Mouse (Mus musculus) embryonic facial prominence, embryonic 14.5 days (tissue): ENCODE measurements around the gene Gm20388. TPM values are rescaled to one million over a fixed set of nuclear protein-coding genes. Genes with fewer than 3 reads are reported as not detected.

Experiments
- ATAC-seq: fragments of 200-750 bp; cut with Nextera tagmentation; 2 replicates; pipeline ENCODE4 v1.8.0; 2017; ENCODE audit warnings: low read depth, moderate number of reproducible peaks, moderate TSS enrichment
- DNase-seq: peaks from one replicate; pipeline ENCODE4 v3.0.0-alpha.2; 2015; ENCODE audit warnings: low spot score
- H3K27ac ChIP-seq: fragments of 300-500 bp; sonication (generic); replicated peaks from 2 replicates; pipeline ENCODE4 v1.5.1; 2014; ENCODE audit warnings: low read depth, mild to moderate bottlenecking, low read length, moderate library complexity
- H3K27me3 ChIP-seq: fragments of 300-500 bp; sonication (generic); replicated peaks from 2 replicates; pipeline ENCODE4 v1.6.1; 2014; ENCODE audit warnings: low read length; ENCODE audit not compliant: control insufficient read depth, insufficient read depth
- H3K36me3 ChIP-seq: fragments of 300-500 bp; sonication (generic); 2 replicates; pipeline ENCODE4 v1.6.1; 2014; ENCODE audit warnings: low read length, mixed read lengths; ENCODE audit not compliant: control insufficient read depth, insufficient read depth
- H3K4me1 ChIP-seq: fragments of 300-500 bp; sonication (generic); 2 replicates; pipeline ENCODE4 v1.6.1; 2014; ENCODE audit warnings: antibody characterized with exemption, low read length; ENCODE audit not compliant: control insufficient read depth, insufficient read depth
- H3K4me2 ChIP-seq: fragments of 300-500 bp; sonication (generic); 2 replicates; pipeline ENCODE4 v1.6.1; 2014; ENCODE audit warnings: low read depth, mild to moderate bottlenecking, low read length, moderate library complexity, mixed read lengths
- H3K4me3 ChIP-seq: fragments of 300-500 bp; sonication (generic); 2 replicates; pipeline ENCODE4 v1.5.1; 2014; ENCODE audit warnings: low read depth, mild to moderate bottlenecking, low read length
- H3K9ac ChIP-seq: fragments of 300-500 bp; sonication (generic); 2 replicates; pipeline ENCODE4 v1.6.1; 2014; ENCODE audit warnings: low read depth, mild to moderate bottlenecking, low read length, moderate library complexity, mixed read lengths
- H3K9me3 ChIP-seq: fragments of 300-500 bp; sonication (generic); 2 replicates; pipeline ENCODE4 v1.6.1; 2016; ENCODE audit warnings: low read length; ENCODE audit not compliant: control insufficient read depth
- WGBS: fragments of 180-500 bp; shearing (Covaris S2); extraction: QIAGEN DNeasy Blood & Tissue Kit; methylation state at CpG from one replicate; pipeline ENCODE4 v1.1.7; 2014; 5-methylcytosine and 5-hydroxymethylcytosine counted together
- polyA plus RNA-seq: library from polyadenylated mRNA; unstranded; fragments of >200 nt; fragmentation: Nextera tagmentation; extraction: Ambion mirVana; gene quantifications from 2 replicates; pipeline ENCODE4 v1.2.1, GENCODE M21; 2014

The Gm20388 gene
- polyA plus RNA-seq, 1 experiment from 2014 or later = not detected

DNA sequence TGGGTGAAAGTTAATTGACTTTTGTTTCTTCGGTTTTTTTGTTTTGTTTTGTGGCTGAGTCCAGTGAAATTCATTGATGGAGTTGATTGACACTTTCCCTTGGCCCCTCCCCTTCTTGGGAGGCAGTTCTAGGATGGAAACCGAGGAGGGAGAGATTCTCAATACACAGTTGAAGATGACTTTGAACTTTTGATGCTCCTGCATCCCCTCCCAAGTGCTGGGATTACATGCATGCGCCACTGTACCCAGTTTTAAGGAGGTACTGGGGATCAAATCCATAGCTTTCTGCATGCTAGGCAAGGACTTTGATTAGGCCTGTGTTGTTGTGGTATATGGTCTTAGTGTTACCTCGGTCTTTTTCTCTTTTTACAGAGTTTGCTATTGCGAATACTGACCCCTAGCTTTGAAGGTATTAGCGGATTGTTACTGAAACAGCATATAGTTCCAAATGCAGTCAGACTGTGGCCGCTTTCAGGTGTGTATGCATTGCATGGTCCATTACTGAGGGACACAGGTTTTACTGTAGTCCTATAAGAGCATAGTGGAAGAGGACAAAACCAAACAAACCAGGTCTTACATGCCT, 3155.6 kb downstream of the Gm20388 start:
- Histone ChIP-seq H3K9ac (peak overlapping the region; percentile 93), H3K27ac (peak overlapping the region; percentile 86), H3K27me3 (no peaks in the 10 kb centered on the region), H3K4me1 (peaks cover 8% of the 10 kb centered on the region), H3K9me3 (no peaks in the 10 kb centered on the region), H3K36me3 (peaks cover 23% of the 10 kb centered on the region; the same call in 1 of the 2 replicates), H3K4me2 (peak overlapping the region; percentile 80), H3K4me3 (peak overlapping the region; percentile 92)
- WGBS = 31% methylated on average over 7 of the region's 7 CpGs
- ATAC-seq (no peak), DNase-seq (no peak)

DNA sequence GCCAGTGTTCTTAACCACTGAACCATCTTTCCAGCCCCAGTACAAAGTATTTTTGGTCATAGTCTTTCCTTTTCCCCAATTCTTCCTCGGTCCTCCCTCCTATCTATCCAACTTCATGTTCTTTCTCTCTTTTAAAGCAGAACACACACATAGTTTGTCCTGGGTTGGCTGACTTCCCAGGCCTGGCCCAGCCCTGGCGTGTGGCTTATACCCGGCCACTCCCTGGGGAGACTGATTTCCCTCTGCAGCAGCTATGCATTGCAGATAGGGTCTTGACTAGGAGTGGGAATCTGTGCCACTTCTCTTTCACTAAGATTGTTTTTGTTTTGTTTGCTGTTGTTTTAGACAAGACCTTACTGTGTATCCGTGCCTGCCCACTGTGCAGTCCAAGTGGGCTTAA, 3160.5 kb downstream of the Gm20388 start:
- H3K36me3 ChIP-seq = peaks cover 65% of the 10 kb centered on the region
- 68% methylated on average over 4 of the region's 4 CpGs for WGBS

DNA sequence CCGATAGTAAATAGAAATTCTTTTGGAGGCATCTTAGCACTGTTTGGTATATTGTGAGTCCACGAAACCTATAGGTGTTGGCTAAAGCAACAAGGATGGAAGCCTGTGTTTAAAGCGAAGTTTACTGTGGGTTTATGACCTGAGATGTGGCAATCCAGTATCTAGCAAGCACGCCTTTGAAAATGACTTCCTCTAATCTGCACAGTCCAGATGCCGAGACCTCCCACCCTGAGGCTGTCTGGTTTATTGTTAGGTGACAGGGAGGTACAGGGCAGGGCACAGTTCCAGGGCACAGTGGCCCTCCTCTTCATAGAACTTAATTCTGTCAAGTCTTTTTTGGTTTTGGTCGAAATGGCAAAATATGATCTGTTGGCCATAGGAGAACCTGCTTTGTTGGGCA, 3166.6 kb downstream of the Gm20388 start:
- 90% methylated on average over 6 of the region's 6 CpGs for WGBS
- Histone ChIP-seq H3K9ac (no peak overlapping the region), H3K36me3 (peaks cover 93% of the 10 kb centered on the region), H3K27ac (no peak overlapping the region), H3K9me3 (no peaks in the 10 kb centered on the region), H3K4me2 (no peak overlapping the region), H3K4me1 (no peaks in the 10 kb centered on the region), H3K4me3 (no peak overlapping the region), H3K27me3 (no peaks in the 10 kb centered on the region)
- DNase-seq (no peak), ATAC-seq (no peak)

More for the DNA sequence above, 3160.5 kb downstream of the Gm20388 start:
- Histone ChIP-seq H3K9ac (no peak overlapping the region), H3K4me3 (no peak overlapping the region), H3K4me1 (peaks cover 7% of the 10 kb centered on the region), H3K4me2 (no peak overlapping the region), H3K27ac (no peak overlapping the region), H3K9me3 (no peaks in the 10 kb centered on the region), H3K27me3 (no peaks in the 10 kb centered on the region)
- no peak for ATAC-seq
- peak; percentile 45 for DNase-seq

DNA sequence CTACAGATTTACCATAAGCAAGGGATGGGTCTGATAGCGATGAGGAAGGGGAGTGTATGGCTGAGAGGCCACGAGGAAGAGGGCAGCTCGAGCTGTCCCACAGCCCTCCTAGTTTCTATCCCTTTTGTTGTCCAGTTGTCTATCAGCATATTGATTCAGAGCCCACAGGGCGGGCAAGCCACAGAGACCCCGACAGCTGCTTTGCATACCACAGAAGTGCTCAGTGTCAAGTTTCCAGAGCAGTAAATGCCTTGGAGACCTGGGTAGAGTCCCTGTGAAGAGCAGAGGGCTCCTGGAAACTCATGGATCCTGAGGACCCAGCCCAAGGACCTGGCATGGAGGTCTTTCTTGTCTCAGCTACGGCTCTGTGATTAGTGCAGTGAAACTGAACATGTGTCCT, 3172.4 kb downstream of the Gm20388 start:
- DNase-seq = no peak
- H3K9me3 ChIP-seq = no peaks in the 10 kb centered on the region
- peaks cover 94% of the 10 kb centered on the region for H3K36me3 ChIP-seq
- no peak overlapping the region for H3K27ac ChIP-seq
- no peaks in the 10 kb centered on the region for H3K4me1 ChIP-seq
- no peaks in the 10 kb centered on the region for H3K27me3 ChIP-seq
- H3K4me3 ChIP-seq = no peak overlapping the region
- no peak overlapping the region for H3K4me2 ChIP-seq
- no peak overlapping the region for H3K9ac ChIP-seq
- ATAC-seq = no peak; the same call in 1 of the 2 replicates
- 80% methylated on average over 6 of the region's 6 CpGs for WGBS

DNA sequence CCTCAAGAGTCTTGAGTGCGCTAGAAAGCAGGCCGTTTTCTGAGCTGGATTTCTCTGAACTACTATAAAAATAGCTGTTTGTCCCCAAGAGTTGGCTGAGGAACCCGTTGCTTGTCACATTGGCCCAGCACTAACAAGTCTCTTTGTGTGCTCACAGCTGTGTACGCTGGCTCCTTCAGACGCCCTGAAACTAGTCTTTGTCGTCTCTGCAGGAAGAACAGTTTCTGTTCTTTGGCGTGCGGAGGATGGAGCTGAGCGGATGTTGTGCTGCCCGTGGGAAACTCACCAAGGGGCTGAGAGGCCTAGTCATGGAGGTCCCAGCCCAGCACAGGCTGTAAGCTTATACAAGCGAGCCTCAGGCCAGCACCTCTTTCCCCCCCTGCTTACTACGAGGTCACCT, 3173.0 kb downstream of the Gm20388 start:
- ATAC-seq (no peak), DNase-seq (no peak)
- Histone ChIP-seq H3K9me3 (no peaks in the 10 kb centered on the region), H3K36me3 (peaks cover 95% of the 10 kb centered on the region), H3K27me3 (no peaks in the 10 kb centered on the region), H3K4me3 (no peak overlapping the region), H3K4me2 (no peak overlapping the region), H3K4me1 (no peaks in the 10 kb centered on the region), H3K9ac (no peak overlapping the region), H3K27ac (no peak overlapping the region)
- 89% methylated on average over 12 of the region's 12 CpGs for WGBS

DNA sequence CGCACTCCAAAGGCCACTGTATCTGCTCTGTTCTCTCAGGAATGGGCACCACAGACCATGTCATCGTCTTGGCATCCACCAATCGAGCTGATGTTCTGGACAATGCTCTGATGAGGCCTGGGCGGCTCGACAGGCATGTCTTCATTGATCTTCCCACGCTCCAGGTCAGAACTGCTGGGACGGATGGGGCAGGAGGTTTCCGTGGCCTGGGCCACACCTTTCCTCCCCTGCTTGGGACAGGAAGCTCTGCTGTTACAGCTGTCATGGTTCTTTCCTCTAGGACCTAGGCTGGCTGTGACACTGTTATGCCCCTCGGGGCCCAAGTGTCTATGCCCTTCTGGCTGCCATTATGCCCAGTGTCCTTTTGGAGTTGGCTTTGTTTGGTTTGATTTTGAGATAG, 3176.6 kb downstream of the Gm20388 start:
- Histone ChIP-seq H3K9me3 (no peaks in the 10 kb centered on the region), H3K4me1 (no peaks in the 10 kb centered on the region), H3K36me3 (peaks cover 98% of the 10 kb centered on the region), H3K4me2 (no peak overlapping the region), H3K27me3 (no peaks in the 10 kb centered on the region), H3K4me3 (no peak overlapping the region), H3K27ac (no peak overlapping the region), H3K9ac (no peak overlapping the region)
- ATAC-seq (no peak), DNase-seq (no peak)
- 88% methylated on average over 9 of the region's 9 CpGs for WGBS

DNA sequence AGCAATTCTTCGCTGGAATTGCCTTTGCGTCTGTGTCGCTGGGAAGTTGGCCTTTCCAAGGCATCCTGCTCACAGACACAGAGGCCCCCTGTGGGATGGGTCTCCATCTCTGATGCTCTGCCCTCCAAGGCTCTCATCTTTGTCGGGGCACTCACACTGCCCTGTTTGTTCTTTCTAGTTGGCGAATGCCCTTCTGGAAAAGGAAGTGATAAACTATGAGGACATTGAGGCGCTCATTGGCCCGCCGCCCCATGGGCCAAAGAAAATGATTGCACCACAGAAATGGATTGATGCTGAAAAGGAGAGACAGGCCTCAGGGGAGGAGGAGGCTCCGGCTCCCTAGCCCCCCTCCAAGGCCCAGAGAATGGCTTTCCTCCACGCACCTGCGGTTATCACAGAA, 3186.6 kb downstream of the Gm20388 start:
- 90% methylated on average over 11 of the region's 11 CpGs for WGBS

DNA sequence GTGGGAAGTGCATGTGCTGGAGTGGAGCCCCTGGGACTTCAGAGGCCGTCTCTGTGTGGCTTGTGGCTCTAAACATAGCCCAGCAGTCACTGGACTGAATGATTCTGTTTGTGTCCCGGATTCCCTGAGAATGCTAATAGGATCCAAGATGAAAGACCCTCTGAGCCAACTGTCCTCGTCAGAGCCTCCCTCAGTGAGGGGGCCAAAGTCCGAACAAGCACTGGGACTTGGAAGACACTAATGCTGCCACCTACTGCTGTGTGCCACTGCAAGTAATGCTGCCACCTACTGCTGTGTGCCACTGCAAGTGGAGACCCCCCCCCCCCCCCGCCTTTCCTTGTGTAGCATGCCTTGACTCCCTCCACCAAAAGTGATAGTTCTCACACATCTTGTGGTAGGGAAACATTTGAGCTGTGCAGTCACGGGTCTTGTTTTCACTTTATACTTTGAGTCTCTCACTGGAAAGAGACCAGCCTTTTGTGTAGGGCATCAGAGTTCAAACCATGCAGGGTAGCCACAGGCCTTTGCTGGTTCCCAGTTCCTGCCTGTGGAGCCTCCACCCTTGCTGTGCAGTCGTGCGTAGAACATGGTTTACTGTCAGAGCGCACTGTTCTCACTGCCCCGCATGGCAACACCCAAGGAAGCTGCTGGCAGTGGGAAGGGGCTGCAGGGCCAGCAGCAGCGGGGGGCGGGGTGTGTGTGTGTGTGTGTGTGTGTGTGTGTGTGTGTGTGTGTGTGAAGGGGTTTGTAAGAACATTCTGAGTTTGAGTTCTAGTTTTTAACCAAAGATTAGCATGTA, 3187.3 kb downstream of the Gm20388 start:
- no peaks in the 10 kb centered on the region for H3K9me3 ChIP-seq
- no peak overlapping the region for H3K27ac ChIP-seq
- no peaks in the 10 kb centered on the region for H3K27me3 ChIP-seq
- DNase-seq (no peak), ATAC-seq (no peak)
- no peaks in the 10 kb centered on the region for H3K4me1 ChIP-seq
- peaks cover 51% of the 10 kb centered on the region for H3K36me3 ChIP-seq
- H3K4me3 ChIP-seq = no peak overlapping the region
- H3K9ac ChIP-seq = no peak overlapping the region
- no peak overlapping the region for H3K4me2 ChIP-seq
- 78% methylated on average over 12 of the region's 12 CpGs for WGBS

More for the DNA sequence above, 3186.6 kb downstream of the Gm20388 start:
- DNase-seq (no peak), ATAC-seq (no peak)
- Histone ChIP-seq H3K27me3 (no peaks in the 10 kb centered on the region), H3K9ac (no peak overlapping the region), H3K9me3 (no peaks in the 10 kb centered on the region), H3K36me3 (peaks cover 53% of the 10 kb centered on the region), H3K4me2 (no peak overlapping the region), H3K4me1 (no peaks in the 10 kb centered on the region), H3K4me3 (no peak overlapping the region), H3K27ac (no peak overlapping the region)
